Mouse (Mus musculus): Measurements from ENCODE around the gene Aldh18a1.

- TF ChIP-seq CTCF (IDR thresholded peaks at IDR 0.05; ENCODE audit: insufficient read depth, low read depth, low read length): no peak
- no peak for TF ChIP-seq POLR2A (IDR thresholded peaks at IDR 0.05; ENCODE audit: insufficient read depth, low read depth, low read length)
These were observed 72.7 kb downstream of the Aldh18a1 start for GRCm38 (mm10) chr19:40515596-40515995.
